Mouse (Mus musculus) B cell, adult 62 days (primary cell): ENCODE measurements around the gene Ctnnbip1. TPM values are rescaled to one million over a fixed set of nuclear protein-coding genes. Genes with fewer than 3 reads are reported as not detected.

ENCODE experiments used
- total RNA-seq: library from RNA; stranded (reverse); gene quantifications from 4 replicates; pipeline ENCODE4 v1.2.4, GENCODE M21; 2023

Ctnnbip1 gene
- total RNA-seq: 1.3 to 2.2 TPM (median 1.7 TPM) in 4 replicates

DNA sequence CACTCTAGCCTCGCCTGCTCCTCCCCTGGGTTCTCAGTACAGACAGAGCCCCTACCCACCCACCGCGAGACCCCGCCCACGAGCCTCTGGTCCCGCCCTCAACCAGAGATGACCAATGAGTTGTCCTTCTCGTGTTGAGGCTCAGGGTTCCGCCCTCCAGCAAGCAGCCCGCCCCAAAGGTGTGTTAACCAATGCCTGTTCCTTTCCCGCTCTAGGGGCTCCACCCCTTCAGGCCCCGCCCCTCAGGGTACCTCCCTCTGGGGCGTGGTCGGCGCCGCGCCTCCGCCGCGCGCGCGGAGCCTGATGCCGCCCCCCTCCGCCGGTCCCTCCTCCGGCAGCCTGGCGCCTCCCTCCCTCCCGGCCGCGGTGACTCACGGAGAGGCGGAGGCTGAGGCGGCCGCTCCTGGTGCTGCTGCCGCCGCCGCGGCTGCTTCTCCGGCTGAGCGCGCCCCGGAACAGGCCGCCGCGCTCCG lies at the start of gene Ctnnbip1:
Ctnnbip1 (plus strand) TSS at position 369 of the 473 bp plus-strand sequence.

DNA sequence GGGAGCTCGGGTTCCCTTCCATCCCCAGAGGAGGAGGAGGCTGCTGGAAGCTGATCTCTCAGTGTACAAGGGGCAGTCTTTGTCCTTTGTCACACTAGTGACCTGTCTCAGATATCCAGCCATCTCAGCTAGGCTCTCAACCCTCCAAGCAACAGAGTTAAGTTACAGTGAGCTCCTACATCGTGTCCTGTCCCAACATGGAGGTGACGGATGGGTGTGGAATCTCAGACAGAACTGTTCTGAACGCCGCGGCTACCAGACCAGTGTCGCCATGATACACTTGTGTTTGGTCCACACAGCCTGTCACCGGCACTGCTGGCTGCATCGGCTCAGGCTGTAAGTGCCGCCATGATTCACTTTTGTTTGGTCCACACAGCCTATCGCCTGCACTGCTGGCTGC lies 41.0 kb upstream of the Ctnnbip1 start, which contains the start of gene Tmem274:
Tmem274 (plus strand) TSS at position 301 of the 400 bp plus-strand sequence.

GRCm38 (mm10) chr4:149485053-149485824 lies 32.8 kb upstream of the Ctnnbip1 start, which contains the start of the genes Nmnat1 and Lzic:
Gene Nmnat1 (minus strand): TSS chr4:149485202.
Gene Lzic (plus strand): TSS chr4:149485229.

GRCm38 (mm10) chr4:149586044-149586782 lies 68.2 kb downstream of the Ctnnbip1 start, which contains the start of gene Clstn1:
Gene Clstn1 (plus strand): TSS chr4:149586468.

Other genes starting within 250 kb of the Ctnnbip1 start
- 13.2 to 16.1 TPM (median 14.5 TPM) in 4 replicates for gene Kif1b, start 210.5 kb upstream of the Ctnnbip1 start, total RNA-seq
- 73.5 to 89.4 TPM (median 79.3 TPM) in 4 replicates for gene Ube4b, start 91.5 kb upstream of the Ctnnbip1 start, total RNA-seq
- gene Rbp7, start 63.3 kb upstream of the Ctnnbip1 start, total RNA-seq: not detected in 4 replicates
- not detected in 4 replicates for gene Tmem274, start 40.9 kb upstream of the Ctnnbip1 start, total RNA-seq
- 5.8 to 6.8 TPM (median 6.2 TPM) in 4 replicates for gene Nmnat1, start 33.0 kb upstream of the Ctnnbip1 start, total RNA-seq
- gene Lzic, start 33.0 kb upstream of the Ctnnbip1 start, total RNA-seq: 32.9 to 33.9 TPM (median 33.1 TPM) in 4 replicates
- 3.2 to 4.4 TPM (median 4.0 TPM) in 4 replicates for gene Clstn1, start 68.2 kb downstream of the Ctnnbip1 start, total RNA-seq
- 225 to 236 TPM (median 230 TPM) in 4 replicates for gene Pik3cd, start 184.3 kb downstream of the Ctnnbip1 start, total RNA-seq
- gene Tmem201, start 219.8 kb downstream of the Ctnnbip1 start, total RNA-seq: 15.2 to 22.2 TPM (median 18.4 TPM) in 4 replicates